Mouse (Mus musculus): ENCODE data around the gene AC129217.1.

AC129217.1 gene

GRCm38 (mm10) chr19:8829660-8830059 is at the start of gene AC129217.1:
AC129217.1 (plus strand) TSS chr19:8829773.
- Histone ChIP-seq H3K36me3 (ENCODE audit: control insufficient read depth, insufficient read depth, low read length, poor library complexity, severe bottlenecking) (peaks cover 46% of the 10 kb centered on the region), H3K27me3 (ENCODE audit: control insufficient read depth, insufficient read depth, low read length, poor library complexity, severe bottlenecking) (no peaks in the 10 kb centered on the region)
- DNase-seq (ENCODE audit: low read depth, low spot score) = no peak

GRCm38 (mm10) chr19:8786008-8786781 is 43.4 kb upstream of the AC129217.1 start, which contains the start of gene Taf6l:
Taf6l (minus strand) TSS chr19:8786417.
- Histone ChIP-seq H3K27me3 (ENCODE audit: control insufficient read depth, insufficient read depth, low read length, poor library complexity, severe bottlenecking) (no peaks in the 10 kb centered on the region), H3K36me3 (ENCODE audit: control insufficient read depth, insufficient read depth, low read length, poor library complexity, severe bottlenecking) (no peaks in the 10 kb centered on the region)
- peak; percentile 97 for DNase-seq (ENCODE audit: low read depth, low spot score)

DNA sequence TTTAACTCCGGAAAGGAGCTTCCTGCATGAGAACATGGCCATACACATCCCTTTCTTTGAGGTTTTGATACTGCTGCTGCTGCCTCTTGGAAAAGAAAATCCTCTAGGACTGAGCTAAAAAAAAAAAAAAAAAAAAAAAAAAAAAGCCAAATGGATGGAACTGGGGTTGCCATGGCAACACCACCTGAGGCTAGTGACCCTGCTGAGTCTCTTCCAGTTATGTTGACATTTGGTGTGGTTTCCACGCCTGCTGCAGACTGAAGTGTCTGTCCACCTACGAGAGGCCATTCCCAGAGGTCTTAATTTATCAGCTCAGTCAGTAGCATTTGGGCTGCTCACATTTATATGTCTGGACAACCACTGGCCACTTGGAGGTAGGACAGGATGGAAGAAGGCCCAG is 41.1 kb upstream of the AC129217.1 start:
- no peaks in the 10 kb centered on the region for H3K27me3 ChIP-seq (ENCODE audit: control insufficient read depth, insufficient read depth, low read length, poor library complexity, severe bottlenecking)
- peaks cover 12% of the 10 kb centered on the region for H3K36me3 ChIP-seq (ENCODE audit: control insufficient read depth, insufficient read depth, low read length, poor library complexity, severe bottlenecking)
- no peak for DNase-seq (ENCODE audit: low read depth, low spot score)

- H3K27me3 ChIP-seq (ENCODE audit: control insufficient read depth, insufficient read depth, low read length, poor library complexity, severe bottlenecking) = no peaks in the 10 kb centered on the region
- DNase-seq (ENCODE audit: low read depth, low spot score) = no peak
- peaks cover 17% of the 10 kb centered on the region for H3K36me3 ChIP-seq (ENCODE audit: control insufficient read depth, insufficient read depth, low read length, poor library complexity, severe bottlenecking)
These were observed 40.4 kb upstream of the AC129217.1 start for GRCm38 (mm10) chr19:8789171-8789570.

GRCm38 (mm10) chr19:8790171-8790570 is 39.4 kb upstream of the AC129217.1 start:
- Histone ChIP-seq H3K27me3 (ENCODE audit: control insufficient read depth, insufficient read depth, low read length, poor library complexity, severe bottlenecking) (no peaks in the 10 kb centered on the region), H3K36me3 (ENCODE audit: control insufficient read depth, insufficient read depth, low read length, poor library complexity, severe bottlenecking) (peaks cover 24% of the 10 kb centered on the region)
- DNase-seq (ENCODE audit: low read depth, low spot score) = no peak

DNA sequence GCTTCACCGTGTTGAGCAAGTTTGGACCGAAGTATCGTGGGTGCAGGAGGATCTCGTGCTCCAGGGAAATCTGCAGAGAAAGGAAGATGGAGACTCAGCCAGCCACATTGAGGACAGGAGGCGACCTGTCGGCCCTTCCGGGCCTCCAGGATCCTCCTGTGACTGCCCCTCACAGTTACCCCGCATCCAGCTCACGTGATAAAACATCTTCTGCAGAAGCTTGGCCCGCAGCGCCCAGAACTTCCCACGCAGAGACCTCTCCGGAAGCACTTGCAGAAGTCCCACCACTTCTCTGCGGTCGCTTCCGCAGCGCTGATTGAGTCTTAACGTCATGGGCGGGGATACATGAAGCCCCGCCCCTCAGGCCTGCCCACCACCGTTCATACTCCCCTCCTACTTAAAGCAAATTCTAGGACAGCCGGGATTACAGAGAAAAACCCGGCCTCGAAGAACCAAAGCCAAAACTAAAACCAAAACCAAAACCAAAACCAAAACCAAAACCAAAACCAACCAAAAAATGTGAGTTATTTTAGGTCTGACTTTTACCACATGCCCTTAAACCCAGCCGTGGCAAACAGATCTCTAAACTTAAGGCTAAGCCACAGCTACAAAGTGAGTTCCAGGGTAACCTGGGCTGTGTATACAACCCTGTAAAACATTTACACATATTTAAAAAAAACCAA is 31.2 kb upstream of the AC129217.1 start, which contains the start of gene Polr2g:
Polr2g (minus strand) TSS at position 314 of the 683 bp plus-strand sequence.
- Histone ChIP-seq H3K27me3 (ENCODE audit: control insufficient read depth, insufficient read depth, low read length, poor library complexity, severe bottlenecking) (no peaks in the 10 kb centered on the region), H3K36me3 (ENCODE audit: control insufficient read depth, insufficient read depth, low read length, poor library complexity, severe bottlenecking) (peaks cover 17% of the 10 kb centered on the region)
- DNase-seq (ENCODE audit: low read depth, low spot score) = peak; percentile 93

- DNase-seq (ENCODE audit: low read depth, low spot score) = no peak
- Histone ChIP-seq H3K27me3 (ENCODE audit: control insufficient read depth, insufficient read depth, low read length, poor library complexity, severe bottlenecking) (no peaks in the 10 kb centered on the region), H3K36me3 (ENCODE audit: control insufficient read depth, insufficient read depth, low read length, poor library complexity, severe bottlenecking) (peaks cover 11% of the 10 kb centered on the region; the same call in 1 of the 2 replicates)
These were observed 30.6 kb upstream of the AC129217.1 start for GRCm38 (mm10) chr19:8798947-8799315.

DNA sequence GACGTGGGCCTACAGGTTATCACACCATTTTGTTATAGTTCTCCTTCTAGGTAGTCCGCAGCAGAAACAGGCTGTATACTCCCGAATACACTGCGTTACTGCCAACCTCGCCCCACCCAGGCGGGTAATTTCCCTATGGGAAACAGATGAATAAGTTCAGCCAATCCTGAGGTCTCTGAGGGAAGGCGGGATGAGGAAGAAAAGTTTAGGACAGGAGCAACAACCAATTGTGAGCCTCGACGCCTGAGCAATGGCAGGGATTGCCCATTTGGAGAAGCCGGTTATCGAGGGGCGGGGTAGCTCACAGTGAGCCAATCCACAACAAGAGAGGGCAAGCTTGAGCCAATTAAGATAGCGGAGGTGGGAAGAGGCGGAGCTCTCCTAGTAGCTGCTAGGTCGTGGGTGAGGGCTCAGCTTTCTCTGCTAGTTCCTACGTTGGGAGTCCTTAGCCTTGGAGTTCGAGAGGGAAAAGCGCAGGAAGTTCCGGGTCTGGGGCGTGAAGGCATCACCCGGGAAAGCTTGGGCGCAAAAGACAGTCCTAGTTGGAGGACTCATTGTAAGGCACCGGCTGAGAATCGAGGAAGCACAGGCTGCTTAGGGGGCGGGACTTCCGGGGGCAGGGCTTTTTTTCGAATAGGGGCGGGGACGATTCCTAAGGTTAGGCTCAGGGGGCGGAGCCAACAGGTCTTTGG is 27.3 kb upstream of the AC129217.1 start, which contains the start of gene Zbtb3:
Zbtb3 (plus strand) TSS at position 426 of the 692 bp plus-strand sequence.
- Histone ChIP-seq H3K36me3 (ENCODE audit: control insufficient read depth, insufficient read depth, low read length, poor library complexity, severe bottlenecking) (0 out of 2 replicates have a peak, but pooled peaks cover under 1% of the 10 kb centered on the region), H3K27me3 (ENCODE audit: control insufficient read depth, insufficient read depth, low read length, poor library complexity, severe bottlenecking) (no peaks in the 10 kb centered on the region)
- peak; percentile 97 for DNase-seq (ENCODE audit: low read depth, low spot score)

- Histone ChIP-seq H3K27me3 (ENCODE audit: control insufficient read depth, insufficient read depth, low read length, poor library complexity, severe bottlenecking) (no peaks in the 10 kb centered on the region), H3K36me3 (ENCODE audit: control insufficient read depth, insufficient read depth, low read length, poor library complexity, severe bottlenecking) (no peaks in the 10 kb centered on the region)
- DNase-seq (ENCODE audit: low read depth, low spot score) = no peak
These were observed 26.3 kb upstream of the AC129217.1 start for GRCm38 (mm10) chr19:8803204-8803780.

- DNase-seq (ENCODE audit: low read depth, low spot score) = no peak
- no peaks in the 10 kb centered on the region for H3K27me3 ChIP-seq (ENCODE audit: control insufficient read depth, insufficient read depth, low read length, poor library complexity, severe bottlenecking)
- no peaks in the 10 kb centered on the region for H3K36me3 ChIP-seq (ENCODE audit: control insufficient read depth, insufficient read depth, low read length, poor library complexity, severe bottlenecking)
These were observed 25.5 kb upstream of the AC129217.1 start for GRCm38 (mm10) chr19:8803879-8804660.

GRCm38 (mm10) chr19:8806810-8807209 is 22.8 kb upstream of the AC129217.1 start:
- Histone ChIP-seq H3K36me3 (ENCODE audit: control insufficient read depth, insufficient read depth, low read length, poor library complexity, severe bottlenecking) (peaks cover 3% of the 10 kb centered on the region), H3K27me3 (ENCODE audit: control insufficient read depth, insufficient read depth, low read length, poor library complexity, severe bottlenecking) (no peaks in the 10 kb centered on the region)
- peak; percentile 65 for DNase-seq (ENCODE audit: low read depth, low spot score)

- Histone ChIP-seq H3K27me3 (ENCODE audit: control insufficient read depth, insufficient read depth, low read length, poor library complexity, severe bottlenecking) (no peaks in the 10 kb centered on the region), H3K36me3 (ENCODE audit: control insufficient read depth, insufficient read depth, low read length, poor library complexity, severe bottlenecking) (peaks cover 12% of the 10 kb centered on the region; the same call in 1 of the 2 replicates)
- no peak for DNase-seq (ENCODE audit: low read depth, low spot score)
These were observed 13.8 kb upstream of the AC129217.1 start for GRCm38 (mm10) chr19:8815812-8816211.

GRCm38 (mm10) chr19:8817001-8817400 is 12.6 kb upstream of the AC129217.1 start:
- H3K27me3 ChIP-seq (ENCODE audit: control insufficient read depth, insufficient read depth, low read length, poor library complexity, severe bottlenecking) = no peaks in the 10 kb centered on the region
- DNase-seq (ENCODE audit: low read depth, low spot score) = no peak
- peaks cover 12% of the 10 kb centered on the region; the same call in 1 of the 2 replicates for H3K36me3 ChIP-seq (ENCODE audit: control insufficient read depth, insufficient read depth, low read length, poor library complexity, severe bottlenecking)

GRCm38 (mm10) chr19:8818301-8818798 is 11.2 kb upstream of the AC129217.1 start:
- no peaks in the 10 kb centered on the region for H3K27me3 ChIP-seq (ENCODE audit: control insufficient read depth, insufficient read depth, low read length, poor library complexity, severe bottlenecking)
- peaks cover 6% of the 10 kb centered on the region for H3K36me3 ChIP-seq (ENCODE audit: control insufficient read depth, insufficient read depth, low read length, poor library complexity, severe bottlenecking)
- no peak for DNase-seq (ENCODE audit: low read depth, low spot score)
